Mouse (Mus musculus): ENCODE data around the gene Gm5475. TPM values are rescaled to one million over a fixed set of nuclear protein-coding genes. Genes with fewer than 3 reads are reported as not detected.

Gene Gm5475
- total RNA-seq, 2 experiments from 2014 or later: not detected

GRCm38 (mm10) chr15:100470037-100470436 lies 48.1 kb downstream of the Gm5475 start:
- DNase-seq: no peak

GRCm38 (mm10) chr15:100473926-100474503 lies 52.1 kb downstream of the Gm5475 start:
- DNase-seq: no peak
- intact Hi-C loops (cut with DNase I; ENCODE audit: low total_unique reads): no loop called here

More at GRCm38 (mm10) chr15:100470037-100470436, 48.1 kb downstream of the Gm5475 start:
- intact Hi-C loops (cut with DNase I; ENCODE audit: low total_unique reads): no loop called here

Other genes with a start within 250 kb of the Gm5475 start
- gene Atf1, start 194.3 kb upstream of the Gm5475 start, total RNA-seq (2021): 10 to 100 TPM; 31.1 to 40.4 TPM
- not detected for gene Tmprss12, start 141.3 kb upstream of the Gm5475 start, total RNA-seq (2021)
- 10 to 100 TPM; 18.5 to 23.0 TPM for gene Mettl7a1, start 118.0 kb upstream of the Gm5475 start, total RNA-seq (2021)
- under 1 TPM in 1 of 2 experiments, not detected in 1; 0.21 TPM for gene Mettl7a3, start 87.2 kb upstream of the Gm5475 start, total RNA-seq (2021)
- not detected for gene Methig1, start 69.0 kb upstream of the Gm5475 start, total RNA-seq (2021)
- under 1 TPM; 0.49 TPM for gene Mettl7a2, start 68.9 kb upstream of the Gm5475 start, total RNA-seq (2021)
- not detected for gene Higd1c, start 57.6 kb upstream of the Gm5475 start, total RNA-seq (2021)
- gene Slc11a2, start 2.9 kb downstream of the Gm5475 start, total RNA-seq (2021): 10 to 100 TPM; 32.3 to 34.8 TPM
- gene Letmd1, start 46.9 kb downstream of the Gm5475 start, total RNA-seq (2021): 10 to 100 TPM in 1 of 2 experiments, 1 to 10 TPM in 1; 9.2 to 10.5 TPM
- gene Csrnp2, start 73.3 kb downstream of the Gm5475 start, total RNA-seq (2021): 1 to 10 TPM; 1.9 to 2.9 TPM
- 10 to 100 TPM in 1 of 2 experiments, 1 to 10 TPM in 1; 9.6 to 11.6 TPM for gene Tfcp2, start 129.9 kb downstream of the Gm5475 start, total RNA-seq (2021)
- gene Pou6f1, start 177.8 kb downstream of the Gm5475 start, total RNA-seq (2021): 1 to 10 TPM; 7.6 to 9.7 TPM
- gene Dazap2, start 193.2 kb downstream of the Gm5475 start, total RNA-seq (2021): 10 to 100 TPM; 58.7 to 62.1 TPM
- gene Smagp, start 214.8 kb downstream of the Gm5475 start, total RNA-seq (2021): 1 to 10 TPM; 6.0 to 6.4 TPM
- under 1 TPM; 0.53 to 0.89 TPM for gene Bin2, start 247.4 kb downstream of the Gm5475 start, total RNA-seq (2021)

All from gastrocnemius, postnatal 14 days (tissue).